Mouse (Mus musculus): ENCODE data around the gene Smarcd3. TPM values are rescaled to one million over a fixed set of nuclear protein-coding genes. Genes with fewer than 3 reads are reported as not detected.
A peak's percentile ranks its signal among the peaks of the same experiment; 100 is the strongest.

Gene Smarcd3
- total and polyA plus RNA-seq, 3 experiments, result 2.7 to 16.5 TPM; not detected in 1

DNA sequence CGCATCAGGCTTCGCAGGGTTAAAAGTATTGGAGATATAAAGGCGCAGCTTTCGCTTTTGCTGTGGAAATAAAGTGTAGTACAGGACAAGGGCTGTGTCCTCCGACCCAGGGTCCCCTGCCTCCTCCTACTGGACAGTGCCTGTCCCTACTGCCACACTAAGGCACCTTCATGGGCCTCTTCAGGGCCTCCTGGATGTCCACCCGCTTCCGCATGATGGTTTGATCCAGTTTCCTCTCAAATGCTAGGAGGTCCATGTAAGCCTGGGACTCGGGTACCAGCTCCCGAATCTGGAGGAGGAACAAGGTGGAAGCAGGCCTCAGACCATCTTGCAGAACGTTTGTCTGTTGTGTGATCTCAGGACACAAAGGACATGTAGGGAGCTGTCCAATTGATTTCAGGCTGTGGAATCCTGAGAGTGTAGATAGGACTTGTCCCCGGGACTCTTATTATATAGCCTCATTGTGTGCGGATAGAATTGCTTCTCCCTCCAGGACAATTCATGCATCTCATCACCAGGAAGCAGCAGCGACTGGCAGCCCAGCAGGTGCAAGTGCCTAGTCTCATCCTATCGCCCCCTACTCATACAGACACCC, 28.3 kb downstream of the Smarcd3 start:
- Histone ChIP-seq H3K4me1 (ENCODE audit: control insufficient read depth in 1 of 2, insufficient read depth in 2 of 2, low read length in 2 of 2) (peaks cover 0 to 7% of the 10 kb centered on the region in 2 experiments; a peak in 1 of 4 replicates), H3K36me3 (ENCODE audit: control insufficient read depth in 1 of 2, insufficient read depth in 2 of 2, low read length in 2 of 2) (no peaks in the 10 kb centered on the region)

DNA sequence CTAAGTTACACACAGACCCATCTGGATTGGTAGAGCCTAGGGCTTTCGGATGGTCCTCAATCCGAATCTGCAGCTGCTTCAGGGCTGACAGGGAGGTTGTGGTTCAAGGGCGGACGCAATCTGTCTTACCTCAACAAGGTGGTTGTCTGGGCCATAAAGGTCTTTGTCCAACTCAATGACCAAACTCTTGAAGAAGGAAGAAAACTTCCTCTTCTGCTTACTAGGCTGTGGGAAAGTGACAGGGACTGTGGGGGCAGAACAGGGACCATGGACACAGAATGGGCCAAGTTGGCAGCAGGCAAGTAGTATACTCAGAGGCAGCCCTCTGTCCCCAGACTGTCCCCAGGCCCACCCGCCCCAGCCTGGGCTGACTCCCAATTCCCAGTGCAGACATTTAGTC, 28.9 kb downstream of the Smarcd3 start:
- Histone ChIP-seq H3K79me2 (ENCODE audit: control insufficient read depth, insufficient read depth, low read length, poor library complexity) (no peaks in the 10 kb centered on the region), H3K36me3 (ENCODE audit: control insufficient read depth in 1 of 2, insufficient read depth in 2 of 2, low read length in 2 of 2) (no peaks in the 10 kb centered on the region), H3K4me3 (ENCODE audit: control insufficient read depth in 1 of 2, insufficient read depth in 1 of 2, low read depth in 2 of 2, low read length in 2 of 2) (no peak overlapping the region), H3K9me3 (replicated peaks; ENCODE audit: insufficient read depth, low read length) (no peaks in the 10 kb centered on the region), H3K4me1 (ENCODE audit: control insufficient read depth in 1 of 2, insufficient read depth in 2 of 2, low read length in 2 of 2) (peaks cover 0 to 7% of the 10 kb centered on the region in 2 experiments; a peak in 1 of 4 replicates), H3K27me3 (ENCODE audit: control insufficient read depth in 1 of 2, insufficient read depth in 2 of 2, low read length in 2 of 2) (peaks cover 5 to 7% of the 10 kb centered on the region in 2 experiments; a peak in 3 of 4 replicates), H3K9ac (ENCODE audit: control insufficient read depth, low read depth, low read length, poor library complexity, severe bottlenecking) (no peak overlapping the region), H3K27ac (ENCODE audit: control insufficient read depth, low read depth, low read length) (no peak overlapping the region)
- TF ChIP-seq JUND (IDR thresholded peaks at IDR 0.05; ENCODE audit: low read depth, low read length) (no peak), MAFK (IDR thresholded peaks at IDR 0.05; ENCODE audit: borderline replicate concordance, low read depth, low read length) (no peak), CTCF (IDR thresholded peaks at IDR 0.05 in 2 of 3, conservative IDR thresholded peaks at IDR 0.05 in 1 of 3; ENCODE audit: control insufficient read depth in 1 of 3, insufficient read depth in 1 of 3, low read depth in 2 of 3, low read length in 3 of 3, poor library complexity in 1 of 3, severe bottlenecking in 1 of 3) (no peak), USF1 (IDR thresholded peaks at IDR 0.05; ENCODE audit: low read depth, low read length) (no peak), SMC3 (IDR thresholded peaks at IDR 0.05; ENCODE audit: low read depth, low read length) (no peak), UBTF (IDR thresholded peaks at IDR 0.05; ENCODE audit: borderline replicate concordance, insufficient read depth, low read depth, low read length) (no peak), TAL1 (IDR thresholded peaks at IDR 0.05; ENCODE audit: low read length) (no peak), USF2 (IDR thresholded peaks at IDR 0.05; ENCODE audit: borderline replicate concordance in 1 of 2, insufficient read depth in 1 of 2, low read depth in 1 of 2, low read length in 2 of 2) (no peak), ELF1 (IDR thresholded peaks at IDR 0.05; ENCODE audit: low read depth, low read length) (no peak), POLR2A (IDR thresholded peaks at IDR 0.05; ENCODE audit: control insufficient read depth in 1 of 2, insufficient read depth in 1 of 2, low read depth in 1 of 2, low read length in 2 of 2, poor library complexity in 1 of 2) (no peak)
- DNase-seq (ENCODE audit: low read depth, low spot score), result no peak

More for the DNA sequence above, 28.3 kb downstream of the Smarcd3 start:
- H3K27me3 ChIP-seq (ENCODE audit: control insufficient read depth in 1 of 2, insufficient read depth in 2 of 2, low read length in 2 of 2), result peaks cover 6 to 14% of the 10 kb centered on the region in 2 experiments
- H3K79me2 ChIP-seq (ENCODE audit: control insufficient read depth, insufficient read depth, low read length, poor library complexity), result no peaks in the 10 kb centered on the region
- peak; percentile 36 for DNase-seq (ENCODE audit: low read depth, low spot score)
- TF ChIP-seq POLR2AphosphoS2 (IDR thresholded peaks at IDR 0.05; ENCODE audit: low read length), result peak; percentile 57; the same call in 1 of the 2 replicates
- peak; percentile 63; the same call in 1 of the 2 replicates for TF ChIP-seq ZMIZ1 (IDR thresholded peaks at IDR 0.05; ENCODE audit: low read depth, low read length)
- TF ChIP-seq GATA1 (IDR thresholded peaks at IDR 0.05; ENCODE audit: low read depth, low read length), result no peak
- no peak overlapping the region for H3K4me3 ChIP-seq (ENCODE audit: control insufficient read depth in 1 of 2, insufficient read depth in 1 of 2, low read depth in 2 of 2, low read length in 2 of 2)
- H3K9ac ChIP-seq (ENCODE audit: control insufficient read depth, low read depth, low read length, poor library complexity, severe bottlenecking), result no peak overlapping the region
- H3K9me3 ChIP-seq (replicated peaks; ENCODE audit: insufficient read depth, low read length), result no peaks in the 10 kb centered on the region
- H3K27ac ChIP-seq (ENCODE audit: control insufficient read depth, low read depth, low read length), result no peak overlapping the region

DNA sequence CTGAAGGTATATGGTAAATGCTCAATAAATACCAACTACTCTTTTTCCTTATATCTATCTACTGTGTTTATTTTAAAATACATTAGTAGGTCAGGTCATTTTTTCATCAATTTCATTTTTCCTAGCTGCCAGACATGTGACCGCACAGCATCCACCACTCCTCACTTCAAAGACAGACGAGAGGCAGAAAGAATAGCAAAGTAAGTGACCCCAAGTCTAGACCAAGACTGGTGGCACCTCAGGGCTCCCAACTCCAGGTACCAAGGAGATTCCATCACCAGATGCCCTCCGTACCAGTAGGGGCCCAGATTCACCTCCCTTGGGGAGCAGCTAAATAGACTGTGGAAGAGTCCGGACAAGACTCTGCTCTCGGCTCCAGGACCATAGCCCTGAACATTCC, 29.9 kb downstream of the Smarcd3 start:
- H3K4me3 ChIP-seq (ENCODE audit: control insufficient read depth in 1 of 2, insufficient read depth in 1 of 2, low read depth in 2 of 2, low read length in 2 of 2), result no peak overlapping the region
- peaks cover 0 to 7% of the 10 kb centered on the region in 2 experiments; a peak in 1 of 4 replicates for H3K4me1 ChIP-seq (ENCODE audit: control insufficient read depth in 1 of 2, insufficient read depth in 2 of 2, low read length in 2 of 2)
- peaks cover 3% of the 10 kb centered on the region in 2 experiments; a peak in 1 of 4 replicates for H3K27me3 ChIP-seq (ENCODE audit: control insufficient read depth in 1 of 2, insufficient read depth in 2 of 2, low read length in 2 of 2)
- H3K36me3 ChIP-seq (ENCODE audit: control insufficient read depth in 1 of 2, insufficient read depth in 2 of 2, low read length in 2 of 2), result no peaks in the 10 kb centered on the region; a peak in 1 of 4 replicates
- H3K79me2 ChIP-seq (ENCODE audit: control insufficient read depth, insufficient read depth, low read length, poor library complexity), result no peaks in the 10 kb centered on the region
- no peak overlapping the region for H3K27ac ChIP-seq (ENCODE audit: control insufficient read depth, low read depth, low read length)
- no peaks in the 10 kb centered on the region for H3K9me3 ChIP-seq (replicated peaks; ENCODE audit: insufficient read depth, low read length)
- no peak for DNase-seq (ENCODE audit: low read depth, low spot score)
- no peak overlapping the region for H3K9ac ChIP-seq (ENCODE audit: control insufficient read depth, low read depth, low read length, poor library complexity, severe bottlenecking)
- TF ChIP-seq KAT2A (conservative IDR thresholded peaks at IDR 0.05; ENCODE audit: low read depth, low read length), result no peak
- TF ChIP-seq TCF12 (IDR thresholded peaks at IDR 0.05; ENCODE audit: low read depth, low read length), result no peak
- no peak for TF ChIP-seq POLR2AphosphoS5 (IDR thresholded peaks at IDR 0.05; ENCODE audit: borderline replicate concordance, low read depth, low read length)
- no peak for TF ChIP-seq MAFK (IDR thresholded peaks at IDR 0.05; ENCODE audit: borderline replicate concordance, low read depth, low read length)
- no peak for TF ChIP-seq CHD2 (IDR thresholded peaks at IDR 0.05; ENCODE audit: low read length)
- TF ChIP-seq POLR2A (IDR thresholded peaks at IDR 0.05; ENCODE audit: control insufficient read depth in 1 of 2, insufficient read depth in 1 of 2, low read depth in 1 of 2, low read length in 2 of 2, poor library complexity in 1 of 2), result no peak; a peak in 1 of 4 replicates
- TF ChIP-seq BHLHE40 (IDR thresholded peaks at IDR 0.05; ENCODE audit: borderline replicate concordance, low read depth, low read length), result no peak
- no peak for TF ChIP-seq JUND (IDR thresholded peaks at IDR 0.05; ENCODE audit: low read depth, low read length)
- TF ChIP-seq GABPA (IDR thresholded peaks at IDR 0.05; ENCODE audit: low read depth, low read length), result no peak
- no peak for TF ChIP-seq GATA1 (IDR thresholded peaks at IDR 0.05; ENCODE audit: low read depth, low read length)
- TF ChIP-seq MEF2A (IDR thresholded peaks at IDR 0.05; ENCODE audit: extremely low read depth, insufficient replicate concordance, low read depth, low read length, poor library complexity, severe bottlenecking), result no peak
- TF ChIP-seq RCOR1 (IDR thresholded peaks at IDR 0.05; ENCODE audit: low read depth, low read length), result no peak
- TF ChIP-seq ZC3H11A (IDR thresholded peaks at IDR 0.05; ENCODE audit: low read depth, low read length), result no peak
- TF ChIP-seq MYC (IDR thresholded peaks at IDR 0.05; ENCODE audit: low read depth, low read length), result no peak
- no peak for TF ChIP-seq HCFC1 (IDR thresholded peaks at IDR 0.05; ENCODE audit: low read depth, low read length)

Measured in MEL (cell line).